Mouse (Mus musculus): ENCODE measurements around the gene Kcnj9.

Gene Kcnj9

GRCm38 (mm10) chr1:172333512-172333911 is 4.4 kb upstream of the Kcnj9 start:
- DNase-seq (ENCODE audit: low spot score in 2 of 2): no peak

- DNase-seq (ENCODE audit: low spot score in 2 of 2): no peak
These were observed 3.8 kb upstream of the Kcnj9 start for GRCm38 (mm10) chr1:172332925-172333324.

- DNase-seq (ENCODE audit: low spot score in 2 of 2): no peak
These were observed 2.4 kb upstream of the Kcnj9 start for GRCm38 (mm10) chr1:172331422-172331947.

GRCm38 (mm10) chr1:172329616-172330015 is 498 bp upstream of the Kcnj9 start:
- no peak for DNase-seq (ENCODE audit: low spot score in 2 of 2)

- no peak for DNase-seq (ENCODE audit: low spot score in 2 of 2)
These were observed 657 bp downstream of the Kcnj9 start for GRCm38 (mm10) chr1:172328461-172328860.

- no peak for DNase-seq (ENCODE audit: low spot score in 2 of 2)
These were observed 1.1 kb downstream of the Kcnj9 start for GRCm38 (mm10) chr1:172328041-172328440.

GRCm38 (mm10) chr1:172327206-172328001 is 1.7 kb downstream of the Kcnj9 start:
- no peak for DNase-seq (ENCODE audit: low spot score in 2 of 2)

GRCm38 (mm10) chr1:172326684-172327083 is 2.4 kb downstream of the Kcnj9 start:
- DNase-seq (ENCODE audit: low spot score in 2 of 2): no peak

- peak; percentile 52 to 68 for DNase-seq (ENCODE audit: low spot score in 2 of 2)
These were observed 3.2 kb downstream of the Kcnj9 start for GRCm38 (mm10) chr1:172325680-172326535.

- peak; percentile 37 to 66 for DNase-seq (ENCODE audit: low spot score in 2 of 2)
These were observed 4.4 kb downstream of the Kcnj9 start for GRCm38 (mm10) chr1:172324725-172325124.

GRCm38 (mm10) chr1:172323801-172324359 is 5.2 kb downstream of the Kcnj9 start:
- DNase-seq (ENCODE audit: low spot score in 2 of 2): no peak

- DNase-seq (ENCODE audit: low spot score in 2 of 2): no peak
These were observed 5.8 kb downstream of the Kcnj9 start for GRCm38 (mm10) chr1:172323298-172323697.

- DNase-seq (ENCODE audit: low spot score in 2 of 2): no peak
These were observed 6.4 kb downstream of the Kcnj9 start for GRCm38 (mm10) chr1:172322725-172323124.

- no peak for DNase-seq (ENCODE audit: low spot score in 2 of 2)
These were observed 9.2 kb downstream of the Kcnj9 start for GRCm38 (mm10) chr1:172319921-172320411.

- no peak for DNase-seq (ENCODE audit: low spot score in 2 of 2)
These were observed 9.8 kb downstream of the Kcnj9 start for GRCm38 (mm10) chr1:172319346-172319745.

GRCm38 (mm10) chr1:172318424-172319035 is 10.6 kb downstream of the Kcnj9 start:
- DNase-seq (ENCODE audit: low spot score in 2 of 2): no peak

- no peak for DNase-seq (ENCODE audit: low spot score in 2 of 2)
These were observed 11.2 kb downstream of the Kcnj9 start for GRCm38 (mm10) chr1:172317946-172318345.

GRCm38 (mm10) chr1:172317431-172317830 is 11.7 kb downstream of the Kcnj9 start:
- no peak for DNase-seq (ENCODE audit: low spot score in 2 of 2)

- no peak for DNase-seq (ENCODE audit: low spot score in 2 of 2)
These were observed 14.2 kb downstream of the Kcnj9 start for GRCm38 (mm10) chr1:172314911-172315310.

GRCm38 (mm10) chr1:172313613-172314411 is 15.3 kb downstream of the Kcnj9 start:
- no peak for DNase-seq (ENCODE audit: low spot score in 2 of 2)
